Mouse (Mus musculus) thymus, postnatal 14 days (tissue): ENCODE measurements at regions not wholly inside any gene's neighbourhood (a gene's known extent, or its start where the extent isn't known, plus 50 kb on each side); places are given as distances from the start of the nearest gene placed in this dataset.

Experiments used
- DNase-seq: peaks from one replicate; pipeline ENCODE4 v3.0.0; 2021

DNA sequence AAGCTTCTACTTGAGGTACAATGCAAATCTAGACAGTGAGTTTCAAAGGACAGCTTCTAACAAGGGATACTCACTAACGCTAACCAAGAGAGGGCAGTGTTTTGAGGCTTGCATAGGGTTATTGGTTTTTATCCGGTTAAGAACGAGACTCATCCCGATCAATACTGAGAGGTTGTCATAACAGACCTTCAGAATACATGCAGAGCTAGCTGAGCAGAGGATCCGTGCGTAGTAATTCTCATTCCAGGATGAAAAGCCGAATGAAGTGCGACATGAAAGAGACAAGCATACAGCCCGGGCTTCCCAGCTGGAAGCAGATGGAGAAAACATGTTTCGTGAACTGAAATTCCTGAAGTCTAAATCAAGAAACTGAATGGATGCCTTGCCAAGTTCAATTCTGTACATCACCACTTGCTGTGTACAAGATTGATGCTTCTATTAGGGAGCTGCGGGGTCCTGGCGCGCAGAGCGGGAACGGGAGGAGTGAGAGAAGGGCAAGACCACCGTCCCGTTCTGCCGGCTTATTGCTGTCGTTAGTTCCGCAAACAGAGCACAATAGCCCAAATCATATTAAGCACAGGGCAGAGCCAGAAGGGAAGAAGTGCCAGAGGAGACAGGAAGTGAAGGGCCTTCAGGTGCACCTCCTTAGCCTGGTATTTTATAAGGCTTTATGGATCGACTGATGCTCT lies 65.4 kb upstream of the Tes start:
- DNase-seq = no peak

DNA sequence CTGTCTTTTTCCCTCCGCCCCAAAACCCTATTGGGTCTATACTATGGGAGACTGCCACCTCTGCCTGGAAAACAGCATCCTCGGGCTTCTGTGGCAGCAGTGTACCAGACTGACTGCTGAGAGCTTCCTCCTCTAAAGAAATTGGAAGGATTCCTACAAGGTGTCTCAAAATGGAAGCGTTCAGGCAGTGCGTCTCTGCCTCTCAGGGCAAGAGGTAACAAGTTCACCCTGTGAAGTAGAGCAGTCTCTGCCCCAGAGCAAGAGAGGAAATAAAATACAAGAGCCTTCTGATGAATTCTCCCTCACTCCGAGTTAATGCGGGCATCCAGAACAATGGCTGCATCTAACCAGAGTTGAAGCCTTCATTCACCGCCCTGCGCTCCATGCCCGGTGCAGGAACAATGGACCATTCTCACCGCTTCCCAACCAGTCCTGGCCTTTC lies 69.4 kb upstream of the Tes start:
- no peak for DNase-seq

DNA sequence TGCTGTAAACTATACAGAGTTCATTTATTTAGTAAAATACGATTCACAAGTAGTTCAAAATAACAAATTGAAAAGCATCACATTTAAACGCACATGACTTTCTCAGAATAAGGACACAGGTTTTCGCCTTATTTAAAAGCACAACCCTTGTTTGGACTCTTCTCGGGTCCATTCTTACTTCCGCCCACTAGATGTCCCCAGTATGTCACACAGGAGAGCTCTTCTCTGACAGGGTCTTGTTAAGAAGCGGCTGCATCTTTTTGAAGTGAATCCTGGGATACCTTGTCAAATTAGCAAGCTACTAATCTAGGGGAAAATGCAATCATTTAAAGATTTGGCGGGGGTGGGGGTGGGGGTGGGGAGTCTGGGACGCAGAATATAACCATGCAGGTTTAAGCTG lies 70.2 kb upstream of the Tes start:
- peak; percentile 7 for DNase-seq

DNA sequence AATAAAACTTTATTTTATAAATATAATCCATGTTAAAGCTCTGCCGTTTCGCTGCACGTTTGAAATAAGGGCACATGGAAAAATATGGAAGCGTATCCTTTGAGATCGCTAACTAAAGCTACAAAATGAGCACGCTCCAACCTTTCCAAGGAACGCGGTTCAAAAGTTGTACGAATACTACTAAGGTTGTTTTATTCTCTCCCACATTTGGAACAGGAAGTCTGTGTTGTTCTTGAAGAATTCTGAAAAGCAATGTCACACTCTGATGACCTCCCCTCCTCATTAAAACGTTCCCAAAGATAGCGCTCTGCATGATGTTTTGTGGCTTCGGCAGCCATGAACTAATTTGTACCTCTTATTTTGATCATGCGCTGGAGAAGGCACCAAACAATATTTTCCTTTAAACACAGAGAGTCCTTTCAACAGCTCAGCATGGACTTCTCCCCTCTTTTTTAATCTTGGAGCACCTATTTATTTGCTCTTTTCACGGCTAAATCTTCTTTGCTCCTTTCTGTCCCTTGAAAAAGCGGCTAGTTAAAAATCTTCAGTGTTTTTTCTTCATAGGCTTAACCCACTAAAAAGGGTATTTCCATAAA lies 72.9 kb upstream of the Tes start:
- no peak for DNase-seq

DNA sequence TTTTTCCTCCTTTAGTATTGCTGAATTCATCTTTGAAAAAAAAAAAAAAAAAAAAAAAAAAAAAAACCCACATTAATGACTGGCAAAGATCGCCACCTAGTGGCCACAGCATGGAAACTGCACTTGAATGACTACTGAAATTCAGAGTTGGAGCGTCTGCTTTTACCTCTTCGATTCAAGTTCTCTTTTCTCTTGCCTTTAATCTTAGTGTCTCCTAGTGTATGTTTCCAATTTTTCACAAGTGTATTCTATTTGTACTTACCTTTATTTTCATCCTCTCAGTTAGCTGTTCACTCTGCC lies 79.9 kb upstream of the Tfec start:
- peak; percentile 11 for DNase-seq

GRCm38 (mm10) chr6:16977392-16978205 lies 79.4 kb upstream of the Tfec start:
- DNase-seq = no peak

GRCm38 (mm10) chr6:16965658-16966057 lies 67.4 kb upstream of the Tfec start:
- DNase-seq = no peak

DNA sequence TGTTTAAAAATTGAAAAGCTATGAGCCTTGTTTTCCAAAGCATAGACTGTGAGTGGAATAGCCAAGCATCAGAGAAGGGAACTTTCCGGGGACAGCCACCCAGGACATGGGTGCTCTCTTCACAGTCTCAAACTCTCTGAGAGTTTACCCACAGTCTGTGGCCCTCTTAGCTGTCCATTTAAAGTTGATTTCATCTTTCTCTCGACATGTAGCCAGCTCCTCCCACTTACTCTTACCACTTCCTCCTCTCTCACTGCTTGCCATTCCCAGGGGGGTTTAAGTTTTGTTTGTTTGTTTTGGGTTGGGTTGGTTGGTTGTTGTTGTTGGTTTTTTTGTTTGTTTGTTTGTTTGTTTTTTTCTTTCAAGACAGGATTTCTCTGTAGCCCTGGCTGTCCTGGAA lies 66.1 kb upstream of the Tfec start:
- DNase-seq = no peak

DNA sequence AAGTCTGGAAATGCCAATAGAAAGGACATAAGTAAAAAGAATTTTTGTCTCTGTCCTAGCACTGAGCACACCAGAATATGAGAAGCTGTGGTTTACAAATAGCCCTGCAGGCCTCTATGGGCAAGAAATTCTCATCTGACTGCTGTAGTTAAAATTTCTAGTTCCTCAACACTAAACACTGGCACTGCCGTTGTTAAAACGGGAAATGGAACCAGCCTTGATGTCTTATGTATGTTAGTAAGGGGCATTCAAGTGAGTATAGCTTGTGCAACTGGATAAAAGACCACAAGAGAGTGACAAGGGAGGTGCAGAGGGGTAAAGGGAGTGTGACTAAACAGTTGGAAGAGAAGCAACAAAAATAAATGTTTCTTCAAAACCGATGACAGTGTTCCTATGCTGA lies 65.7 kb upstream of the Tfec start:
- no peak for DNase-seq

DNA sequence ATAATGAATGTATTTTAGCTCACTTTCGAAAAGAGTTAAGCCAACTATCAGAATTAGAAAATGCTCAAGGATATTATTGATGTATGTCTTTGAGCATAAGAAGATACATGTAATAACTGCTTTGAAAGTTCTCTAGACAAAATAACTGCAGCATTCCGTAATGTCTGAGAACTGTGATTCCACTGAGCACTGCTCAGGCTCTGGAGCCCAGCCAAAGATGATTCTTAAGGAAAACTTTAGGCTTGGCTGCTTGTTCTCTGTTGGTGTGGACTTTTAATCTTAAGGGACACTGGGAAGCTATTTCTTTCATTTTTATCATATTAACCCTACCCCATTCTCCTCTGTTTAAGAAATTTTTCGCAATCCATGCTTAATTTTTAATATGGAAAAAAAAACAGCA lies 59.9 kb upstream of the Tfec start:
- no peak for DNase-seq

DNA sequence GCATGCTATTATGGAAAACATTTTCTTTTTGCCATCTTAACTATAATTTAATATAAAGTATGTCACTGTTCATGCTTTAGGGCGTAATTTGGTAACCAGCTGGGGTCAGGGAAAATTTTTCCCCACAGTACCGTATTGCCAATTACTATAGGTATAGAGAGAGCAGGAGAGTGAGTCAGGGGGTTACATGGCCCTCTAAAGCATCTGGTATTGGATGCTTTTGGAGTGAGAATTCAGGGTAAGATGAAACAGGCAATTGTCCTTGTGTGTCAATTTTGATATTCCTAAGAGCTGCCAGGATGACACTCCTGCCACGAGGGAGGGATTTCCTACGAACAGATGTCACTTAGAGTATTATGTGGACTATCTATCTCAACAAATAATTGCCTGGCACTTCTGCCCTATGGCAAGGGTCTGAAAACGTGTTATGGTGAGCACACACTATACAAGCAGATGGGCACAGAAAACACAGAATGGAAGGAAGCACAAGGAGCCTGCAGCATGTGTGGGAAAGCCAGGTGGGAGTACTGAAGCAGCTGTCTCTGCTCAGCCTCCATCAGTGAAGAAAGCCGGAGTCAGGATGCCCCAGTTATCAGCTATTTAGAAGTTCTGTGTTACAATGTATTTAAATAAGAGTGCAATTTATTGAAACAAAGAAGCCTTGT lies 58.7 kb upstream of the Tfec start:
- no peak for DNase-seq
